Mouse (Mus musculus): ENCODE results near the gene Cyct. TPM values are rescaled to one million over a fixed set of nuclear protein-coding genes. Genes with fewer than 3 reads are reported as not detected.

The Cyct gene
- total and polyA plus RNA-seq, 3 experiments, result not detected

- Histone ChIP-seq H3K27me3 (replicated peaks) (no peaks in the 10 kb centered on the region), H3K79me2 (replicated peaks; ENCODE audit: control insufficient read depth, extremely low read depth, insufficient read depth, poor library complexity, severe bottlenecking) (0 out of 2 replicates have a peak, but pooled peaks cover 6% of the 10 kb centered on the region), H3K9ac (ENCODE audit: insufficient read depth, low read depth) (no peak overlapping the region), H3K4me2 (ENCODE audit: insufficient read depth, low read depth, poor library complexity, severe bottlenecking) (no peak overlapping the region), H3K36me3 (replicated peaks in 1 of 2; ENCODE audit: control insufficient read depth in 1 of 2, insufficient read depth in 1 of 2, low read length in 1 of 2) (peaks cover 55 to 94% of the 10 kb centered on the region in 2 experiments), H3K4me3 (replicated peaks in 1 of 3; ENCODE audit: low read depth in 2 of 3, low read length in 2 of 3, poor library complexity in 1 of 3) (no peak overlapping the region), H3K27ac (ENCODE audit: insufficient read depth, low read depth) (no peak overlapping the region), H3K4me1 (ENCODE audit: control insufficient read depth in 1 of 2, insufficient read depth in 2 of 2) (peaks cover 0 to 40% of the 10 kb centered on the region in 2 experiments; a peak in 2 of 4 replicates), H3K9me3 (replicated peaks; ENCODE audit: low read length) (no peaks in the 10 kb centered on the region)
- TF ChIP-seq JUN (IDR thresholded peaks at IDR 0.05; ENCODE audit: insufficient read depth, low read depth, low read length) (no peak), ZMIZ1 (IDR thresholded peaks at IDR 0.05; ENCODE audit: low read depth, low read length) (no peak), MYC (IDR thresholded peaks at IDR 0.05; ENCODE audit: low read depth, low read length) (no peak), USF2 (conservative IDR thresholded peaks at IDR 0.05; ENCODE audit: low read depth, low read length) (no peak), ZKSCAN1 (IDR thresholded peaks at IDR 0.05; ENCODE audit: borderline replicate concordance, low read depth, low read length) (no peak), SIN3A (IDR thresholded peaks at IDR 0.05; ENCODE audit: low read length) (no peak), MEF2A (IDR thresholded peaks at IDR 0.05; ENCODE audit: borderline replicate concordance, low read depth, low read length) (no peak), TBP (conservative IDR thresholded peaks at IDR 0.05; ENCODE audit: low read depth, low read length) (no peak), E2F4 (IDR thresholded peaks at IDR 0.05; ENCODE audit: insufficient replicate concordance, low read depth, low read length) (no peak), RCOR1 (conservative IDR thresholded peaks at IDR 0.05; ENCODE audit: low read depth, low read length) (no peak), POLR2AphosphoS2 (IDR thresholded peaks at IDR 0.05; ENCODE audit: low read depth, low read length) (no peak), MAX (IDR thresholded peaks at IDR 0.05; ENCODE audit: low read length) (no peak), NELFE (IDR thresholded peaks at IDR 0.05; ENCODE audit: low read depth, low read length) (no peak)
- DNase-seq (ENCODE audit: extremely low read depth), result no peak
- dilution Hi-C loops (cut with MboI; ENCODE audit: extremely low pct_ligation_motif_present, extremely low pct_unique_long_range_greater_than_20kb, low sequenced_read_pairs), result no loop called here
- in situ Hi-C loops (cut with MboI; ENCODE audit: low pct_ligation_motif_present, low pct_unique_long_range_greater_than_20kb, low sequenced_read_pairs), result no loop called here
Measured at GRCm38 (mm10) chr2:76378646-76379045, 18.4 kb upstream of the Cyct start.

GRCm38 (mm10) chr2:76374544-76375206, 14.4 kb upstream of the Cyct start:
- in situ Hi-C loops (cut with MboI; ENCODE audit: low pct_ligation_motif_present, low pct_unique_long_range_greater_than_20kb, low sequenced_read_pairs), result no loop called here
- TF ChIP-seq USF2 (conservative IDR thresholded peaks at IDR 0.05; ENCODE audit: low read depth, low read length), result no peak
- no peak for TF ChIP-seq ZMIZ1 (IDR thresholded peaks at IDR 0.05; ENCODE audit: low read depth, low read length)
- no peak for TF ChIP-seq MAX (IDR thresholded peaks at IDR 0.05; ENCODE audit: low read length)
- no peak for TF ChIP-seq HCFC1 (IDR thresholded peaks at IDR 0.05; ENCODE audit: low read depth, low read length)
- TF ChIP-seq PAX5 (IDR thresholded peaks at IDR 0.05; ENCODE audit: low read length), result no peak
- no peak for TF ChIP-seq MXI1 (IDR thresholded peaks at IDR 0.05; ENCODE audit: low read depth, low read length)
- no peak for TF ChIP-seq CTCF (conservative IDR thresholded peaks at IDR 0.05 in 1 of 2, IDR thresholded peaks at IDR 0.05 in 1 of 2; ENCODE audit: low read depth in 2 of 2, low read length in 2 of 2)
- TF ChIP-seq GABPA (IDR thresholded peaks at IDR 0.05; ENCODE audit: insufficient replicate concordance, low read depth, low read length), result no peak
- no peak for TF ChIP-seq MEF2A (IDR thresholded peaks at IDR 0.05; ENCODE audit: borderline replicate concordance, low read depth, low read length)

More at GRCm38 (mm10) chr2:76374544-76375206, 14.4 kb upstream of the Cyct start:
- Histone ChIP-seq H3K4me2 (ENCODE audit: insufficient read depth, low read depth, poor library complexity, severe bottlenecking) (no peak overlapping the region), H3K79me2 (replicated peaks; ENCODE audit: control insufficient read depth, extremely low read depth, insufficient read depth, poor library complexity, severe bottlenecking) (peaks cover 33% of the 10 kb centered on the region), H3K27ac (ENCODE audit: insufficient read depth, low read depth) (no peak overlapping the region), H3K9me3 (replicated peaks; ENCODE audit: low read length) (no peaks in the 10 kb centered on the region), H3K4me1 (ENCODE audit: control insufficient read depth in 1 of 2, insufficient read depth in 2 of 2) (peaks cover 2 to 57% of the 10 kb centered on the region in 2 experiments; a peak in 2 of 4 replicates), H3K4me3 (replicated peaks in 1 of 3; ENCODE audit: low read depth in 2 of 3, low read length in 2 of 3, poor library complexity in 1 of 3) (no peak overlapping the region), H3K9ac (ENCODE audit: insufficient read depth, low read depth) (no peak overlapping the region), H3K27me3 (replicated peaks) (no peaks in the 10 kb centered on the region), H3K36me3 (replicated peaks in 1 of 2; ENCODE audit: control insufficient read depth in 1 of 2, insufficient read depth in 1 of 2, low read length in 1 of 2) (peaks cover 48 to 77% of the 10 kb centered on the region in 2 experiments)
- no peak for DNase-seq (ENCODE audit: extremely low read depth)
- dilution Hi-C loops (cut with MboI; ENCODE audit: extremely low pct_ligation_motif_present, extremely low pct_unique_long_range_greater_than_20kb, low sequenced_read_pairs), result no loop called here

Measured in CH12.LX (cell line).